Mouse (Mus musculus): ENCODE measurements around the gene Sephs2.
"Not testable (repeated sequence)": the region's sequence is repeated elsewhere in the genome, so short reads cannot be mapped to it uniquely, and the experiment has no call there.

Sephs2 gene

DNA sequence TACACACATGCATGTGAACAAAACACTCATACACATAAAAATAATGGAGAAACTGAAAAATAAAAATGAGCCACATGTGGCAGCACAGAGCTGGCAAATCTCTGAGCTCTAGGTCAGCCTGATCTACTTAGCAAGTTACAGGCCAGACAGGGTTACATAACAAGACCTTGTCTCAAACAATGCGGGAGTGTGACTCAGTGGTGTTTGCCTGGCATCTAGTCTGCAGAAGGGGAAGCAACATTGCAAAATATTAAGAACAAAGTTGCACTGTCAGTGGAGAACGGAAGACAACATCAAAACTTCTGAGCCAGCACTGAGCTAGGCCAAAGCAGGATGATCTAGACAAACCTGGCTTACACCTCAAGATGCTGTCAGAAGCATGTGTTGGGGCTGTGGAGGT is 3.6 kb downstream of the Sephs2 start:
- no peak for DNase-seq

DNA sequence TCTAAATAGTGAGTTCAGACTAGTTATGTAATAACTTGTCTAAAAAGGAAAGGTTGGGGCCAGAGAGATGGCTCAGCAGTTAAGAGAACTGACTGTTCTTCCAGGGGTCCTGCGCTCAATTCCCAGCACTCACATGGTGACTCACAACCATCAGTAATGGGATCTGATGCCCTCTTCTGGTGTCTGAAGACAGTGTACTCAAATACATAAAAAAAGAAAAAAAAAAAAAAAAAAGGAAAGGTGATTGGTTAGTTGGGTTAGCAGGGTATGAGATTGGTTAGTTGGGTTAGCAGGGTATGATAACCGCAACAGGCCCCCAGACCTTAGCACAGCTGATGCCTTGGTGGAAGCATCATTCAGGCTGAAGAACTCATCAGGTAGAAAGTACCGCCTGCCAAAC is 10.3 kb downstream of the Sephs2 start:
- DNase-seq: no peak

GRCm38 (mm10) chr7:127262218-127262961 is 11.5 kb downstream of the Sephs2 start:
- no peak for DNase-seq

GRCm38 (mm10) chr7:127260309-127261111 is 13.3 kb downstream of the Sephs2 start, which contains the start of gene Dctpp1:
Gene Dctpp1 (minus strand): TSS chr7:127260709.
- DNase-seq: peak; percentile 100

GRCm38 (mm10) chr7:127259186-127259905 is 14.5 kb downstream of the Sephs2 start:
- DNase-seq: peak; percentile 84

DNA sequence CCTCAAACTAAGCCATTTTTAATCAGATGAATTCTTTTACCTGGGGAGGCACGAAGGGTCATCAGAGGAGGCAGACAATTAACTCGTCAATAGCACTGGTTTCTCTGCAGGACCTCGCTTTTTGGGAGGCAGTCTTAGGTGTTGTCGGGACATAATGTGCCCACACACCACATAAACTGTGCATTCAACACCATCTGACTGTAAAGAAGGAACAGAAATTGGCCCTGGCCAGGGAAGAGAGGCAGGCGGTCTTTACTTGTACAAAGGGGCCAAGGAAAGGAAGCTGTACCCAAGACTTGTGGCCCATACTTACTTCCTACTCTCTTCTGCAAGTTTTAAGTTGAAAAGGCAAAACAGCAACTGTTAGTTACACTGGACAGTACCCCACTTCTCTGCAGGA is 17.3 kb downstream of the Sephs2 start:
- peak; percentile 93 for DNase-seq

DNA sequence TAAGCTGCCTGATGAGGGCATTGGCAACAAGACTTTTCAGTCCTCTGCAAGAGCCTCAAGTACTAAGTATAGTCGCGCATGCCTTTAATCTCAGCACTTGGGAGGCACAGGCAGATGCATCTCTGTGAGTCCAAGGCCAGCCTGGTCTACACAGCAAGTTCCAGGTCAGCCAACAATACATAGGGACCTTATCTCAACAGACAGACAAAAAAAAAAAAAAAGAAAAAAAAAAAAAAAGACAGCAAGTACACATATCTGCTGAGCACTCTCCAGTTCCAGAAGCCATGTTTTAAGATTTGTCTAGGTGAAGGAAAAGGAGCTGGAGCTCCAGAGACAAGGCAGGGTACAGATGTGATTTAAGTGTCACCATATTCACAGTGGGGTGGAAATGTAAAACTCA is 17.9 kb downstream of the Sephs2 start:
- DNase-seq: no peak

DNA sequence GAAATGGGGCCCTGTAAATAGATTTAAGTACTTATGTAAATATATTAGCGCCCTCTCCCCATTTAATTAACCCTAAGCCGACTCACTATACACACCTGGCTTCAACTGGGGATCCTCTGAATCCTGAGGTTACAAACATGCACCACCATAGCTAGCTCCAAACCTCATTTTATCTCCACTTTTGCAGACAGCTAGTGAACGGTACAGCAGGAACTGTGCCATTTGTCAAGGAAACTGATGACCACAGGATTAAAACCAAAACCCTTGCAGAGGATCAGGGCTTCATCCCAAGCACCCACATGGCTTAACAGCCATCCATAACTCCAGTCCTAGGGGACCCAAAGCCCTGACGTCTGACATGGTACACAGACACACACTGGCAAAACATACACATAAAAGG is 18.8 kb downstream of the Sephs2 start:
- no peak for DNase-seq

DNA sequence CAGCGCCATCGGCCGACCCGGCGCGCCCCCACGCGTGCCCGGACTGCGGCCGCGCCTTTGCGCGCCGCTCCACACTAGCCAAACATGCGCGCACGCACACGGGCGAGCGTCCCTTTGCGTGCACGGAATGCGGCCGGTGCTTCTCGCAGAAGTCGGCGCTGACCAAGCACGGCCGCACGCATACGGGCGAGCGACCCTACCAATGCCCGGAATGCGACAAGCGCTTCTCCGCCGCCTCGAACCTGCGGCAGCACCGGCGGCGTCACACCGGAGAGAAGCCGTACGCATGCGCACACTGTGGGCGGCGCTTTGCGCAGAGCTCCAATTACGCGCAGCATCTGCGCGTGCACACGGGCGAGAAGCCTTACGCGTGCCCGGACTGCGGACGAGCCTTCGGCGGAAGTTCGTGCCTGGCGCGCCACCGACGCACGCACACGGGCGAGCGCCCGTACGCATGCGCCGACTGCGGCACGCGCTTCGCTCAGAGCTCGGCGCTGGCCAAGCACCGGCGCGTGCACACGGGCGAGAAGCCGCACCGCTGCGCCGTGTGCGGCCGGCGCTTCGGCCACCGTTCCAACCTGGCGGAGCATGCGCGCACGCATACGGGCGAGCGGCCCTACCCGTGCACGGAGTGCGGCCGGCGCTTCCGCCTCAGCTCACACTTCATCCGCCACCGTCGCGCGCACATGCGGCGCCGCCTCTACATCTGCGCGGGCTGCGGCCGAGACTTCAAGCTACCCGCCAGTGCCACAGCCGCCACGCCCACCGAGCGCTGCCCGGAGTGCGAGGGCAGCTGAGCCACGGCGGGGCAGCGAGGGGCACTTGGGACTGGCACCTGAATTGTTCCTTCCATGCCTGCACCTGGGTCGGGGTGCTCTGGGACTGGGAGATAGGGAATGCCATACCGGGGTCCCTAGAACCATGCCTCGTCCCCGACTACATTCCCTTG is 19.8 kb downstream of the Sephs2 start:
- DNase-seq: peak; percentile 99

GRCm38 (mm10) chr7:127253341-127253740 is 20.5 kb downstream of the Sephs2 start:
- DNase-seq: peak; percentile 93

DNA sequence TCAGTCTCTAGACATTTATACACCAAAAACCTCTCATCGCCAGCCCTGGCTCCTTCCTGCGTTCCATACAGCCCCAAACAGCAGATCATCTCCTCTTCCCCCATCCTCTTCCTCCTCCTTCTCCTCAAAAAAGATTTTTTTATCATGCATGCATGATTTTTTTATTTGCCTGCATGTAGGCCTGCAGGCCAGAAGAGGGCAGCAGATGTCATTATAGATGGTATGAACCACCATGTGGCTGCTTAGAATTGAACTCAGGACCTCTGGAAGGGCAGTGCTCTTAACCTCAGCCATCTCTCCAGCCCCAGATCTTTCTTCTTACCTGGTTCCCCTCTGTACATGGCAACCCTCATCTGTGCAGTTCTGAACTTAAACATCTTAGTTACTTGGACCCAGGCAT is 21.4 kb downstream of the Sephs2 start:
- DNase-seq: no peak

DNA sequence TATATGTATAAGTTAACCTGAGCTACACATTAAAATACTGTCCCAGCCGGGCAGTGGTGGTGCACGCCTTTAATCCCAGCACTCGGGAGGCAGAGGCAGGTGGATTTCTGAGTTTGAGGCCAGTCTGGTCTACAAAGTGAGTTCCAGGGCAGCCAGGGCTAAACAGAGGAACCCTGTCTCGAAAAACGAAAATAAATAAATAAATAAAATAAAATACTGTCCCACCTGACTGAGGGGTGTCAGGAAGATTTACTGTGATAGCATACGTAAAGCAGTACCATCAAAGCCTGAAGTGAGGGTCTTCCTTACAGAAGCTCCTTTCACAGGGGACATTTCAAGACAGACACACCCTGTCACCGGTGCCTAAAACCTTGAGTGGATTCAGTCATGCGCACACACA is 23.3 kb downstream of the Sephs2 start:
- DNase-seq: not testable (repeated sequence)

DNA sequence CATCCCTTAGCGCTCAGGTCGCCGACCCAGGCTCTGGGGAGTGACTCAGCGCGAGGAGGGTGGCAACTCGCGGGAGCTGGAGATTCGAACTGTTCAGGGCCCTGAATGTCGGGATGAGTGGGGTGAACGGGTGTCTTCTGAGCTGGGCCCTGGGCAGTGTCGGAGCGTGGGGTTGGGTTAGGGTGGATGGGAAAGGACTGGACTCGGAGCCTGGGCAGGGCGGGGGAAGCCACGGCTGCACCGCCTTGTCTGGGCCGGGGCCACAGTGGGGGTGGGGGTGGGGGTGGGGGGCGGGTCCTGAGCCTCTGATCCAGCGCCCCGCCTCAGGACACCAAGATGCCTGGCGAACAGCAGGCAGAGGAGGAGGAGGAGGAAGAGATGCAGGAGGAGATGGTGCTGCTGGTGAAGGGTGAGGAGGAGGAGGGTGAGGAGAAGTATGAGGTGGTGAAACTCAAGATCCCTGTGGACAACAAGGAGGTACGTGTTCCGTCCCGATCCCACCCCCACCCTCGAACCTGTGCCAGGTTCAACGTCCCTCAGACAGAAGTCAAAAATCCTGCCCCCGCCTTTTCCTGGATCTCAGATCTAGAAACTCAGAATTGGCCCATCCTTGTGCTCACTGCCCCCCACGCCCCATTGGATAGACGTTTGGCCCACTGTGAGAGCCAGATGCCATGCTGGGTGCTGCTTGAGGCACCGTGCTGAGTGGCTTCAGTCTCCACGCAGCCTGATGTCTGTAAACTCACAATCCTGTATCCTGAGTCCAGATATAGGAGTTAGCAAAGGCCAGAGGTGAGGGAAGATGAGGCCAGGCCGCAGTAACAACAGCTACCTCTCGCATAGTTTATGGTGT is 29.0 kb downstream of the Sephs2 start:
- no peak for DNase-seq

- peak; percentile 100 for DNase-seq
Observed at GRCm38 (mm10) chr7:127243870-127244657, 29.8 kb downstream of the Sephs2 start, which contains the start of gene Zfp771. Gene Zfp771 (plus strand): TSS chr7:127244274.

DNA sequence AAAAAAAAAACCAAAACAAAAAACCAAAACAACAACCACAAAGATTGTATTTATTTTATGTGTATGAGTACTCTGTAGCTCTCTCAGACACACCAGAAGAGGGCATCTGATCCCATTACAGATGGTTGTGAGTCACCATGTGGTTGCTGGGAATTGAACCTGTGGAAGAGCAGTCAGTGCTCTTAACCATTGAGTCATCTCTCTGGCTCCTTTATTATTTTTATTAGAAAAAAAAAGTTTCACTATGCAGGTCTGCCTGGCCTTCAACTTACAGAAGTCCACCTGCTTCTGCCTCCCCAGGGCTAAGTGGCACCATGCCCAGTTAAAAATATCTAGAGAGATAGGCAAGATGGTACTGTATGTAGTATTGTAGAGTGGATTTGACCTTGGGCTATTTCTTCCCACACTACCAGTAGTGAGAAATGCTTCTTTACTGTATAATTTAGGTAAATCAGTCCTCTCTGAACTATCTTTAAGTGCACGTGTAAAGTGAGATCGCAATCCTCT is 30.4 kb downstream of the Sephs2 start:
- DNase-seq: no peak

- DNase-seq: no peak
Observed at GRCm38 (mm10) chr7:127234777-127235176, 39.1 kb downstream of the Sephs2 start.

DNA sequence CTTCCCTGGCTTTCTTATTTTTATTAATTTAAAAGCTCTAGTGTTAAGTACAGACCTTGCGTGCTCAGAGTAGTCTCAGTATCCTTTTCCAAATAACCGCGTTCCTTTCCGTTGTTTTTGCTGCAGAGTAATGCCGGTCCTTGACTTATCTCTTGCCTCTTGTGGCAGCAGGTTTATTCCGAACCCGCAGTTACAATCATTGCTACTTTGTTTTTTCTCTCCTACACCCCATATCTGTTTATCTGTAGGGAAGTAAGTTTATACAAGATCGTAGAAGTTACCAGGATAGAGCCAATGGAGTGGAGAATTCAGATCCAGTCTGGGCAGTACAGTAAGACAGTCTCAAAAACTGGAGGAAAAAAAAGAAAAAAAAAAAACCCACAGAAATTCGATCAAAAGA is 40.1 kb downstream of the Sephs2 start:
- DNase-seq: no peak

DNA sequence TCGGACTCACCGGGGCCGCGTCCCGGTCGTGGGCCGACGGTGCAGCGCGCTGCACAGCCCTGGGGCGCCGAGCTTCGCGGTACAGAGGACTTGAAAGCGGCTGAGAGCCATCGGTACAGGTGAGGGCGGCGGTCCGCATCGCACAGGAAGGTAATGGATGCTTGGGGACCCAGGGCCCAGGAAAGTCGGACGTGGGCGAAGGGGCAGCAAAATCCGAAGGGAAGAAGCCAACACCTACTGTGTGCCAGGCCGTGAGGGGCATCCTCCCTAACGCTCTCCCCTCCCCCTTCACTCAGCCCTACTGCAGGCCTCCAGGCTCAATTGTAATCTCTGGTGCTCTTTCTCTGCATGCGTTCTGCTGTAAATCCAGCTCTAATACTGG is 40.5 kb downstream of the Sephs2 start:
- DNase-seq: no peak

DNA sequence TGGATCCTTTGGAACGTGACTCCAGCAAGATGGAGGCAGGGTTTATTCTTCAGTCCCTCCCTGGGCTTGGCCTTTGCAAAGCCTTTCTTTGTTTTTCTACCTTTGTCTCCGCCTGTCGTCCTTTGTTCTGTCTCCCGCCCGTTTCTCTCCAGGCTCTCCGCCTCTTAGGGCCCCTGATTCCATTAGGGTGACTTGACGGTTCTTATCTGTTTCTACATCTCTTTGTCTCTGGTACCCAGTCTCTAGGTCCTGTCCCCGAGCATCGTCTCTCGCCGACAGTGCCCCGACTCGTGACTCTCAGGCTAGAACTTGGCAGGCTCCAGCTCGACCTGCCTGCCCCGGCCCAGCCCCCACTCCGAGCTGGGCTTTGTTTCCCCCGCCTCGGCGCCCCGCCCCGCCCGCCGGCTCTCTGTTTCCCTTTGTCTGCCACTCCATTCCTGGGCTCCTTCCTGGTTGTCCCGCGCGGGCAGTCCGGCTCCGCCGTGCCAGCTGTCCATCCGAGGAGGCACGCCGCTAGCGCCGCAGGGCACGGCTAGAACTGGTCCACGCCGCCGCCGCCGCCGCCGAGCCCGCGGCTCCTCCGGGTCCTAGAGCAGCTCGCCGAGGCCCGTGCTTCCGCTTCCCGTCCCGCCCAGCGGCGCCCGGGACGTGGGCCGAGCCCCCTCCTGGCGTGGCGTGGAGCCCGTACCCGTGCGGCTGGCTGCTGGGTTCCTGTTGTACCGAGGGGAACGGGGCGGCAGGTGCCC is 41.1 kb downstream of the Sephs2 start, which contains the start of the genes Zfp553 and Sept1:
Gene Zfp553, plus strand, starts transcription at position 440 of the 746 bp plus-strand sequence.
Gene Sept1, minus strand, starts transcription at position 509 of the 746 bp plus-strand sequence.
- peak; percentile 99 for DNase-seq

Data from heart, adult 11 months (tissue).